Mouse (Mus musculus) myocyte (in vitro differentiated cells): ENCODE results near the gene Gatad2b.

ENCODE experiments used
- MYOD1 ChIP-seq, 3 experiments: IDR thresholded peaks; one replicate each; pipeline ENCODE4 v1.6.1; 2011; ENCODE audit warnings: control low read depth in 2 of 3, low read depth in 2 of 3, mild to moderate bottlenecking in 2 of 3, moderate library complexity in 1 of 3; ENCODE audit not compliant: insufficient read length in 2 of 3, control insufficient read depth in 1 of 3
- POLR2A ChIP-seq: IDR thresholded peaks from one replicate; pipeline ENCODE4 v1.6.1; 2011; ENCODE audit warnings: low read depth, mild to moderate bottlenecking, control low read depth, moderate library complexity; ENCODE audit not compliant: insufficient read length
- TCF12 ChIP-seq: IDR thresholded peaks from one replicate; pipeline ENCODE4 v1.6.1; 2011; ENCODE audit warnings: mild to moderate bottlenecking, control low read depth; ENCODE audit not compliant: poor library complexity, insufficient read depth, severe bottlenecking

DNA sequence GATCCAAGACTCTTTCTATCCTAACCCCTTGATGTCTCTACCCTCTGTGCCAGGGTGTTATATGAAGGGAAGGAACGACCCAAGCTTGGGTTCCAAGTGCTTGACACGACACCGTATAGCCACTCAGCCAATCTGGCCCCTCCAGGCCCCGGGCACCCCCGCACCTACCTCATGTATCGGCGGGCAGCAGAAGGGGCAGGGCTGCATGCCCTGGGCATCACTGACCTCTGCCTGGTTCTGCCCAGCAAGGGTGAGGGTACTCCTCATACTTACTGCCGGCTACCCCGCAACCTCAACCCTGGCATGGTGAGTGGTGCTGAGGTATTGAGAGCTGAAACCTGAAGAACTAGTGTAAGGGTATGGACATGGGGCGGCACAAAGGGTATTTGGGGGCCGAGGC lies 24.8 kb upstream of the Gatad2b start:
- TF ChIP-seq MYOD1 (IDR thresholded peaks at IDR 0.05; ENCODE audit: control insufficient read depth in 1 of 3, insufficient read length in 2 of 3, low read depth in 2 of 3) (no peak), POLR2A (no peak), TCF12 (no peak)
